Mouse (Mus musculus) lung, adult 2 months (tissue): ENCODE data around the gene Elovl7.

Source experiments
- CTCF ChIP-seq: fragments of 200-500 bp; IDR thresholded peaks from 2 replicates; pipeline ENCODE4 v1.5.1; 2011; ENCODE audit warnings: mild to moderate bottlenecking, low read length, control low read depth; ENCODE audit not compliant: insufficient read depth
- POLR2A ChIP-seq: fragments of 200-500 bp; IDR thresholded peaks from 2 replicates; pipeline ENCODE4 v1.6.1; 2011; ENCODE audit warnings: low read depth, mild to moderate bottlenecking, control low read depth, low read length, borderline replicate concordance; ENCODE audit errors: extremely low read depth

DNA sequence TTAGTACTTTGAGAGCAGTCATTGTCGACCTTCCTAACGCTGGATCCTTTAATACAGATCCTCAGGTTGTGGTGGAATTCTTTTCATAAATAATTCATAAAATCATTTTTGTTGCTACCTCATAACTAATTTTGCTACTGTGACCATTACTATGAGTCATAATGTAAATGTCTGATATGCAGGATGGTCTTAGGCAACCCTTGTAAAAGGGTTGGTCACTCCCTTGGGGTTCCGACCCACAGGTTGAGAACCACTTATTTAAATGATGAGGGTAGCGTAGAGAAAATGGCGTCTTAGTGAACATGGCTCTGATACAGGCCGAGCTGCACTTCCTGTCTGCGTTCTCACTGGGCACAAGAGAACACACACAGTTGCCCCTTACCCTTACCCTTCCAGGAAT lies 63.1 kb downstream of the Elovl7 start:
- TF ChIP-seq CTCF (no peak), POLR2A (no peak)
